Mouse (Mus musculus) forebrain, embryonic 15.5 days (tissue): ENCODE data around the gene Tmem266. TPM values are rescaled to one million over a fixed set of nuclear protein-coding genes. Genes with fewer than 3 reads are reported as not detected.

ENCODE experiments used
- ATAC-seq: fragments of 200-750 bp; cut with Nextera tagmentation; replicated peaks from 2 replicates; pipeline ENCODE4 v1.8.0; 2017; ENCODE audit warnings: mild to moderate bottlenecking, moderate TSS enrichment, moderate library complexity
- H3K27ac ChIP-seq: fragments of 300-500 bp; sonication (generic); replicated peaks from 2 replicates; pipeline ENCODE4 v1.5.1; 2015; ENCODE audit warnings: mild to moderate bottlenecking, inconsistent platforms
- H3K27me3 ChIP-seq: fragments of 300-500 bp; sonication (generic); 2 replicates; pipeline ENCODE4 v1.6.1; 2015; ENCODE audit warnings: inconsistent platforms
- H3K36me3 ChIP-seq: fragments of 300-500 bp; sonication (generic); 2 replicates; pipeline ENCODE4 v1.6.1; 2015; ENCODE audit warnings: mild to moderate bottlenecking, inconsistent platforms
- H3K4me1 ChIP-seq: fragments of 300-500 bp; sonication (generic); 2 replicates; pipeline ENCODE4 v1.6.1; 2015; ENCODE audit warnings: inconsistent platforms
- H3K4me2 ChIP-seq: fragments of 300-500 bp; sonication (generic); replicated peaks from 2 replicates; pipeline ENCODE4 v1.6.1; 2015; ENCODE audit warnings: mild to moderate bottlenecking, inconsistent platforms
- H3K4me3 ChIP-seq: fragments of 300-500 bp; sonication (generic); 2 replicates; pipeline ENCODE4 v1.5.1; 2015; ENCODE audit warnings: mild to moderate bottlenecking, inconsistent platforms
- H3K9ac ChIP-seq: fragments of 300-500 bp; sonication (generic); replicated peaks from 2 replicates; pipeline ENCODE4 v1.6.1; 2015; ENCODE audit warnings: mild to moderate bottlenecking, inconsistent platforms
- H3K9me3 ChIP-seq: fragments of 300-500 bp; sonication (generic); 2 replicates; pipeline ENCODE4 v1.6.1; 2016; ENCODE audit warnings: inconsistent platforms
- WGBS: fragments of 180-500 bp; shearing (Covaris S2); methylation state at CpG from one replicate; pipeline ENCODE4 v1.1.7; 2015; ENCODE audit warnings: mixed read lengths; 5-methylcytosine and 5-hydroxymethylcytosine counted together
- polyA plus RNA-seq: library from polyadenylated mRNA; unstranded; fragments of >200 nt; fragmentation: Nextera tagmentation; extraction: Ambion mirVana; gene quantifications from 2 replicates; pipeline ENCODE4 v1.2.1, GENCODE M21; 2015

The Tmem266 gene
- polyA plus RNA-seq, result 1.4 and 1.7 TPM in 2 replicates

- Histone ChIP-seq H3K36me3 (no peaks in the 10 kb centered on the region), H3K4me2 (peak within 1 kb of the TSS; percentile 50), H3K4me3 (peak within 1 kb of the TSS; percentile 74), H3K4me1 (peaks cover 10% of the 10 kb centered on the region), H3K27ac (0 out of 2 replicates have a peak within 1 kb of the TSS, but pooled peaks have one; percentile 47), H3K27me3 (peaks cover 7% of the 10 kb centered on the region; the same call in 1 of the 2 replicates), H3K9ac (peak within 1 kb of the TSS; percentile 77), H3K9me3 (no peaks in the 10 kb centered on the region)
- under 1% methylated on average over 67 of the region's 82 CpGs for WGBS
- peak; percentile 93 for ATAC-seq
Measured at GRCm38 (mm10) chr9:55326515-55327233, at the start of gene Tmem266, which contains the start of gene Nrg4. Tmem266 (plus strand) TSS chr9:55326913. Nrg4 (minus strand) TSS chr9:55326844.

- Histone ChIP-seq H3K9ac (no peak overlapping the region), H3K4me1 (no peaks in the 10 kb centered on the region), H3K27ac (no peak overlapping the region), H3K9me3 (no peaks in the 10 kb centered on the region), H3K4me2 (no peak overlapping the region), H3K27me3 (no peaks in the 10 kb centered on the region), H3K4me3 (no peak overlapping the region), H3K36me3 (no peaks in the 10 kb centered on the region)
- ATAC-seq, result no peak
- WGBS, result 68% methylated on average over 4 of the region's 4 CpGs
Measured at GRCm38 (mm10) chr9:55277562-55277961, 49.2 kb upstream of the Tmem266 start.

- Histone ChIP-seq H3K36me3 (no peaks in the 10 kb centered on the region), H3K9ac (no peak overlapping the region), H3K9me3 (no peaks in the 10 kb centered on the region), H3K27me3 (no peaks in the 10 kb centered on the region), H3K4me1 (no peaks in the 10 kb centered on the region), H3K4me3 (no peak overlapping the region), H3K4me2 (no peak overlapping the region), H3K27ac (no peak overlapping the region)
- no peak for ATAC-seq
- WGBS, result 90% methylated on average over 8 of the region's 8 CpGs
Measured at GRCm38 (mm10) chr9:55279114-55279825, 47.4 kb upstream of the Tmem266 start.

- no peak overlapping the region for H3K4me3 ChIP-seq
- 10% methylated on average over 14 of the region's 14 CpGs for WGBS
Measured at GRCm38 (mm10) chr9:55283516-55283915, 43.2 kb upstream of the Tmem266 start.

GRCm38 (mm10) chr9:55285197-55285596, 41.5 kb upstream of the Tmem266 start:
- WGBS, result 74% methylated on average over 3 of the region's 3 CpGs
- ATAC-seq, result no peak
- Histone ChIP-seq H3K9ac (no peak overlapping the region), H3K4me3 (no peak overlapping the region), H3K27ac (no peak overlapping the region), H3K4me1 (no peaks in the 10 kb centered on the region), H3K9me3 (no peaks in the 10 kb centered on the region), H3K27me3 (no peaks in the 10 kb centered on the region), H3K4me2 (no peak overlapping the region), H3K36me3 (no peaks in the 10 kb centered on the region)

More at GRCm38 (mm10) chr9:55283516-55283915, 43.2 kb upstream of the Tmem266 start:
- no peak overlapping the region for H3K4me2 ChIP-seq
- H3K27ac ChIP-seq, result no peak overlapping the region
- H3K36me3 ChIP-seq, result no peaks in the 10 kb centered on the region
- H3K4me1 ChIP-seq, result no peaks in the 10 kb centered on the region
- ATAC-seq, result no peak
- no peak overlapping the region for H3K9ac ChIP-seq
- no peaks in the 10 kb centered on the region for H3K27me3 ChIP-seq
- no peaks in the 10 kb centered on the region for H3K9me3 ChIP-seq

- no peak overlapping the region for H3K4me2 ChIP-seq
- H3K4me3 ChIP-seq, result no peak overlapping the region
- no peaks in the 10 kb centered on the region for H3K36me3 ChIP-seq
- H3K9me3 ChIP-seq, result no peaks in the 10 kb centered on the region
- 73% methylated on average over 3 of the region's 3 CpGs for WGBS
- no peaks in the 10 kb centered on the region for H3K27me3 ChIP-seq
- ATAC-seq, result no peak
- no peaks in the 10 kb centered on the region for H3K4me1 ChIP-seq
- no peak overlapping the region for H3K27ac ChIP-seq
- H3K9ac ChIP-seq, result no peak overlapping the region
Measured at GRCm38 (mm10) chr9:55289475-55290198, 37.1 kb upstream of the Tmem266 start.

- ATAC-seq, result no peak
- H3K4me2 ChIP-seq, result no peak overlapping the region
- no peaks in the 10 kb centered on the region for H3K9me3 ChIP-seq
- no peaks in the 10 kb centered on the region for H3K4me1 ChIP-seq
- H3K36me3 ChIP-seq, result no peaks in the 10 kb centered on the region
- H3K4me3 ChIP-seq, result no peak overlapping the region
- WGBS, result 100% methylated on average over 4 of the region's 4 CpGs
- H3K27ac ChIP-seq, result no peak overlapping the region
- H3K9ac ChIP-seq, result no peak overlapping the region
- H3K27me3 ChIP-seq, result no peaks in the 10 kb centered on the region
Measured at GRCm38 (mm10) chr9:55291966-55292365, 34.7 kb upstream of the Tmem266 start.

- Histone ChIP-seq H3K4me3 (no peak overlapping the region), H3K27ac (no peak overlapping the region), H3K27me3 (no peaks in the 10 kb centered on the region), H3K4me2 (no peak overlapping the region), H3K4me1 (no peaks in the 10 kb centered on the region), H3K36me3 (no peaks in the 10 kb centered on the region), H3K9me3 (no peaks in the 10 kb centered on the region), H3K9ac (no peak overlapping the region)
- ATAC-seq, result no peak
- WGBS, result 21% methylated on average over 2 of the region's 2 CpGs
Measured at GRCm38 (mm10) chr9:55296221-55296620, 30.5 kb upstream of the Tmem266 start.

GRCm38 (mm10) chr9:55307066-55307465, 19.6 kb upstream of the Tmem266 start:
- H3K4me3 ChIP-seq, result no peak overlapping the region
- no peaks in the 10 kb centered on the region for H3K9me3 ChIP-seq
- WGBS, result 81% methylated on average over 2 of the region's 2 CpGs
- no peak for ATAC-seq
- no peaks in the 10 kb centered on the region for H3K4me1 ChIP-seq
- H3K27me3 ChIP-seq, result no peaks in the 10 kb centered on the region
- H3K4me2 ChIP-seq, result no peak overlapping the region
- no peaks in the 10 kb centered on the region for H3K36me3 ChIP-seq
- H3K9ac ChIP-seq, result no peak overlapping the region
- no peak overlapping the region for H3K27ac ChIP-seq

- WGBS, result 77% methylated on average over 5 of the region's 5 CpGs
- Histone ChIP-seq H3K27ac (no peak overlapping the region), H3K27me3 (no peaks in the 10 kb centered on the region), H3K9me3 (no peaks in the 10 kb centered on the region), H3K4me3 (no peak overlapping the region), H3K36me3 (no peaks in the 10 kb centered on the region), H3K9ac (no peak overlapping the region), H3K4me2 (no peak overlapping the region), H3K4me1 (no peaks in the 10 kb centered on the region)
- ATAC-seq, result no peak
Measured at GRCm38 (mm10) chr9:55307557-55307956, 19.2 kb upstream of the Tmem266 start.

- H3K4me1 ChIP-seq, result no peaks in the 10 kb centered on the region
- 84% methylated on average over 5 of the region's 5 CpGs for WGBS
- ATAC-seq, result no peak
Measured at GRCm38 (mm10) chr9:55308455-55308854, 18.3 kb upstream of the Tmem266 start.

GRCm38 (mm10) chr9:55311560-55311959, 15.2 kb upstream of the Tmem266 start:
- 13% methylated on average over 5 of the region's 5 CpGs for WGBS
- no peak overlapping the region for H3K9ac ChIP-seq

More at GRCm38 (mm10) chr9:55308455-55308854, 18.3 kb upstream of the Tmem266 start:
- Histone ChIP-seq H3K27ac (no peak overlapping the region), H3K4me2 (no peak overlapping the region), H3K4me3 (no peak overlapping the region), H3K36me3 (no peaks in the 10 kb centered on the region), H3K27me3 (no peaks in the 10 kb centered on the region), H3K9me3 (no peaks in the 10 kb centered on the region), H3K9ac (no peak overlapping the region)

More at GRCm38 (mm10) chr9:55311560-55311959, 15.2 kb upstream of the Tmem266 start:
- Histone ChIP-seq H3K4me3 (no peak overlapping the region), H3K27ac (no peak overlapping the region), H3K27me3 (no peaks in the 10 kb centered on the region), H3K4me1 (no peaks in the 10 kb centered on the region), H3K4me2 (no peak overlapping the region), H3K36me3 (no peaks in the 10 kb centered on the region), H3K9me3 (no peaks in the 10 kb centered on the region)
- ATAC-seq, result peak; percentile 80
